Mouse (Mus musculus) lung, adult 2 months (tissue): ENCODE results near the gene Sdhc.

ENCODE experiments used
- CTCF ChIP-seq: fragments of 200-500 bp; IDR thresholded peaks from 2 replicates; pipeline ENCODE4 v1.5.1; 2011; ENCODE audit warnings: mild to moderate bottlenecking, low read length, control low read depth; ENCODE audit not compliant: insufficient read depth
- POLR2A ChIP-seq: fragments of 200-500 bp; IDR thresholded peaks from 2 replicates; pipeline ENCODE4 v1.6.1; 2011; ENCODE audit warnings: low read depth, mild to moderate bottlenecking, control low read depth, low read length, borderline replicate concordance; ENCODE audit errors: extremely low read depth

DNA sequence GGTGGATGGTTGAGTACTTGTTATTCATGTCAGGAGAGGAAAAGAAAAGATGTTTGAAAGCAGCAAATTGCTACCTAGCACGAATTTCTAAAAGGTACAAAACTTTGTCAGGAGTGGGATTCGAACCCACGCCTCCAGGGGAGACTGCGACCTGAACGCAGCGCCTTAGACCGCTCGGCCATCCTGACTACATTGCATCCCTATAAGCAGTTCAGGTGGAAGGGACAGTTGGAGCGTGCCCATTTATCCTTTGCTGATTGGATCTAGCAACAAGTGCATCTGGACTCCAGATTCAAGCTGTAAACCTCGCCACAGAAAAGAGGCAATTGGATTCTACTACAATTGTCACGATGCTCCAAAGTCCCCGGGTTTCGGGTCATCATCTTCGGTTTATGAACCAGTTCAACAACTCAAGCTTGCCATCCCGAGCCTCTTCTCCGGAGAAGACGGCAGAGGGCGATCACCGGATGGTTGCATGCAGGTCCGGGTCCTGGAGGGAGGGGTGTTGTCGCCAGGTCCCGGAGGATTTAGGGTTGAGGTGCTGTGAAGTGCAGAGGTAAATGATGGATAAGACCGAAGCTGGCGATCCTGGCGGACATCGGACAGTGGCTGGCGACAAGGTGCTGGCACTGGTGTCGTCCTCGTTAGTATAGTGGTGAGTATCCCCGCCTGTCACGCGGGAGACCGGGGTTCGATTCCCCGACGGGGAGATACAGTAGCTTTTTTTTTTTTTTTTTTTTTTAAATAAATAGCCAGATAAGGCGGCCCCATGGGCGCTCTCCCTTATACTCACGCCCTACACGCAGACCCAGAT lies 48.5 kb downstream of the Sdhc start:
- TF ChIP-seq CTCF (no peak), POLR2A (no peak)
